Mouse (Mus musculus) heart, adult 2 months (tissue): ENCODE results near the gene Sarnp.

ENCODE experiments used
- CTCF ChIP-seq: fragments of 200-600 bp; IDR thresholded peaks from 2 replicates; pipeline ENCODE4 v1.8.1; 2022; ENCODE audit warnings: antibody characterized with exemption, mild to moderate bottlenecking, moderate library complexity
- EP300 ChIP-seq: fragments of 200-500 bp; IDR thresholded peaks from 2 replicates; pipeline ENCODE4 v1.6.1; 2011; ENCODE audit warnings: low read depth, low read length, control low read depth; ENCODE audit not compliant: insufficient read depth
- POLR2A ChIP-seq: fragments of 200-500 bp; IDR thresholded peaks from 2 replicates; pipeline ENCODE4 v1.6.1; 2011; ENCODE audit warnings: mild to moderate bottlenecking, low read depth, low read length, control low read depth; ENCODE audit not compliant: insufficient read depth

GRCm38 (mm10) chr10:128878291-128878690 lies 61.2 kb downstream of the Sarnp start:
- TF ChIP-seq EP300: no peak
- no peak for TF ChIP-seq POLR2A
- no peak for TF ChIP-seq CTCF
